Mouse (Mus musculus) liver, postnatal 0 days (tissue): Measurements from ENCODE around the gene Suclg2.

Experiments used
- CTCF ChIP-seq: sonication (generic); IDR thresholded peaks from 2 replicates; pipeline ENCODE4 v1.5.1; 2016; ENCODE audit warnings: antibody characterized with exemption, low read depth
- EP300 ChIP-seq: IDR thresholded peaks from 2 replicates; pipeline ENCODE4 v1.6.1; 2016; ENCODE audit warnings: antibody characterized with exemption, low read depth, mild to moderate bottlenecking

- TF ChIP-seq CTCF = no peak
- no peak for TF ChIP-seq EP300
These were observed 23.7 kb downstream of the Suclg2 start for GRCm38 (mm10) chr6:95694910-95695309.
